Mouse (Mus musculus) lung, embryonic 14.5 days (tissue): ENCODE measurements around the gene Plac8. TPM values are rescaled to one million over a fixed set of nuclear protein-coding genes. Genes with fewer than 3 reads are reported as not detected.

Source experiments
- ATAC-seq: fragments of 200-750 bp; cut with Nextera tagmentation; 2 replicates; pipeline ENCODE4 v1.8.0; 2017; ENCODE audit warnings: mild to moderate bottlenecking, moderate TSS enrichment, moderate library complexity; ENCODE audit not compliant: insufficient read depth
- DNase-seq: peaks from one replicate; pipeline ENCODE4 v3.0.0-alpha.2; 2015
- H3K27ac ChIP-seq: fragments of 300-500 bp; sonication (generic); 2 replicates; pipeline ENCODE4 v1.5.1; 2014; ENCODE audit warnings: low read depth, mild to moderate bottlenecking, moderate library complexity
- H3K27me3 ChIP-seq: fragments of 300-500 bp; sonication (generic); 2 replicates; pipeline ENCODE4 v1.6.1; 2014; ENCODE audit warnings: low read length, control low read depth; ENCODE audit not compliant: insufficient read depth
- H3K36me3 ChIP-seq: fragments of 300-500 bp; sonication (generic); 2 replicates; pipeline ENCODE4 v1.6.1; 2014; ENCODE audit warnings: control low read depth; ENCODE audit not compliant: insufficient read depth
- H3K4me1 ChIP-seq: fragments of 300-500 bp; sonication (generic); 2 replicates; pipeline ENCODE4 v1.6.1; 2014; ENCODE audit warnings: antibody characterized with exemption, control low read depth; ENCODE audit not compliant: insufficient read depth
- H3K4me2 ChIP-seq: fragments of 300-500 bp; sonication (generic); 2 replicates; pipeline ENCODE4 v1.6.1; 2014; ENCODE audit warnings: mild to moderate bottlenecking
- H3K4me3 ChIP-seq: fragments of 300-500 bp; sonication (generic); 2 replicates; pipeline ENCODE4 v1.5.1; 2014; ENCODE audit warnings: low read depth, low read length
- H3K9ac ChIP-seq: fragments of 300-500 bp; sonication (generic); 2 replicates; pipeline ENCODE4 v1.6.1; 2014
- H3K9me3 ChIP-seq: fragments of 300-500 bp; sonication (generic); 2 replicates; pipeline ENCODE4 v1.6.1; 2016; ENCODE audit warnings: low read depth, low read length, control low read depth
- CTCF ChIP-seq: IDR thresholded peaks from 2 replicates; pipeline ENCODE4 v1.5.1; 2016; ENCODE audit warnings: antibody characterized with exemption, low read depth
- WGBS: fragments of 180-500 bp; shearing (Covaris S2); extraction: QIAGEN DNeasy Blood & Tissue Kit; methylation state at CpG from one replicate; pipeline ENCODE4 v1.1.7; 2014; 5-methylcytosine and 5-hydroxymethylcytosine counted together
- polyA plus RNA-seq: library from polyadenylated mRNA; unstranded; fragments of >200 nt; fragmentation: Nextera tagmentation; extraction: Ambion mirVana; gene quantifications from 2 replicates; pipeline ENCODE4 v1.2.1, GENCODE M21; 2014

Gene Plac8
- polyA plus RNA-seq, 1 experiment from 2014 or later, result 11.5 TPM

DNA sequence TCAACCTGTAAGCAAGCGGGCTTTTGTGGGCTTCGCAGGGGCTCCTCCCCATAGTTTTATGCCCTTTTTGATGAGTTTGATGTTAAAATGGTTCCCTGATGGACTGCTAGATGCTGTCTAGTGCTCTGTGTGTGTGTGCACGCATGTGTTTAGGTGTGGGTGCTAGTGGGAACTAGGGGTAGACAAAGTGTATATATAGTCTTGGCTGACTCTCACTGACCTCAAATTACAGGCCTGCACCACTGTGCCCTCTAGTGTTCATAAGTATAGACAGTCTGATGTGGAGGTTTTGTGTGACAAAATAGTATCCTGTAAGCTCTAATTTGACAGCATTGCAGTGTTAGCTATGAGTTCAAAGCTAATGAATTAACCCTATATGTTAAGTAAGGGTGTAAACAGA lies 35.4 kb downstream of the Plac8 start:
- no peak for ATAC-seq
- H3K4me1 ChIP-seq, result no peaks in the 10 kb centered on the region
- no peak overlapping the region for H3K9ac ChIP-seq
- H3K4me2 ChIP-seq, result no peak overlapping the region
- TF ChIP-seq CTCF, result peak; percentile 73
- no peaks in the 10 kb centered on the region for H3K9me3 ChIP-seq
- H3K4me3 ChIP-seq, result no peak overlapping the region
- H3K36me3 ChIP-seq, result peaks cover 71% of the 10 kb centered on the region
- DNase-seq, result peak; percentile 71
- H3K27me3 ChIP-seq, result no peaks in the 10 kb centered on the region
- H3K27ac ChIP-seq, result no peak overlapping the region
- 80% methylated on average over 3 of the region's 3 CpGs for WGBS

DNA sequence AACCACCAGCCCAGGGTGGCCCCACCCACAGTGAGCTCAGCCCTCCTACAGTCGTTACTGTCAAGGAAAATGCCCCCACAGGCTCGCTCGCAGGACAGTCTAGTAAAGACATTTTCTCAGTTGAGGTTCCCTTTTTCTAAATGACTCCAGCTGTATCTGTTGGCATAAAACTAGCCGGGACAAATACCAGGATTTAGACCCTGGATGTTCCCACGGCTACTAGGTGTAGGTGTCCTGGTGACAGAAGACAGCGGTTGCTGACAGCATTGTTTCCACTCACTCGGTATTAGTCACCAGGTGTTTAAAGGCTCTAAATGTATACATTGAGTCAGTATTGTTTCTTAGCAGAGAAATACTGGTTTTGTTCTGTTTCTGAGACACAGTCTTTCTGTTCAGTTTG lies 36.2 kb downstream of the Plac8 start:
- Histone ChIP-seq H3K4me1 (no peaks in the 10 kb centered on the region), H3K9me3 (no peaks in the 10 kb centered on the region), H3K36me3 (peaks cover 71% of the 10 kb centered on the region), H3K9ac (no peak overlapping the region), H3K27ac (no peak overlapping the region), H3K4me2 (no peak overlapping the region), H3K27me3 (no peaks in the 10 kb centered on the region), H3K4me3 (no peak overlapping the region)
- 70% methylated on average over 7 of the region's 7 CpGs for WGBS
- ATAC-seq, result no peak
- TF ChIP-seq CTCF, result no peak
- DNase-seq, result no peak

DNA sequence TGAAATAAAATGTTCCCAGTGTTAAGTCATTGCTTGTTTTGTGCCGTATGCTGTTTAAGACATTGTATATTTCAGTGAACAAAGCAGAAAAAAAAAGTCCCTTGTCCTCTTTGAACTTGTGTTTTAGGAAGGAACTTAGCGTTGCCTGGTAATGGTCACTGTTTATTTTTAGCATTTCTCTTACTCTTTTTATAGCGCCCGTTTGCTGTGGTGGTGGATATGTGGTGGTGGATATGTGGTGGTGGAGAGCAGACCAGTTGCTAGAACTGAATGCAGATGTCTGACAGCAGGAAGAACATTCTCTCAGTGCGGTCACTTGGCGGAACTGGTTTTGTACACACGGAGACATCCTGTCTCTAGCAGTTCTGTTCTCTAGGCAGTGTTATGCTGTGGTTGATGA lies 45.9 kb downstream of the Plac8 start:
- H3K9me3 ChIP-seq, result no peaks in the 10 kb centered on the region
- peak; percentile 57 for DNase-seq
- 59% methylated on average over 7 of the region's 7 CpGs for WGBS
- no peak overlapping the region for H3K4me2 ChIP-seq
- H3K36me3 ChIP-seq, result peaks cover 47% of the 10 kb centered on the region
- no peak overlapping the region for H3K4me3 ChIP-seq
- no peaks in the 10 kb centered on the region for H3K27me3 ChIP-seq
- no peaks in the 10 kb centered on the region for H3K4me1 ChIP-seq
- TF ChIP-seq CTCF, result no peak
- H3K27ac ChIP-seq, result no peak overlapping the region
- ATAC-seq, result peak; percentile 63; the same call in 1 of the 2 replicates
- no peak overlapping the region for H3K9ac ChIP-seq

DNA sequence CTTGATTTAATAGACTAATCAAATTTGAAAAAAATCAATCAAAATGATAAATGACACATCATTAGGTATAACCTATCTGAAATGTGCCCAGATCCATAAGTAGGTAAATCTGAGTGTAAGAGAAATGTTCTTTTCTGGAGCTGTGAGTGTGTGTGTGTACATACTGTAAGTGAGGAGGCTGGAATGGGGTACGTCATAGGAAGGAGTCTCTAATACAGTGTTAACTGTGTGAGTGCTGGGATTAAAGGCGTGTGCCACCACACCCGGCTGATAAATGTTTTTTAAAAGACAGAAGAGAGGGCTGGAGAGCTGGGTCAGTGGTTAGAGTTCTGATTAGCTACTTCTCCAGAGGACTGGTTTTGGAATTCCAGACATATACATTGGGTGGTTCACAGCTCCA lies 46.4 kb downstream of the Plac8 start:
- no peaks in the 10 kb centered on the region for H3K27me3 ChIP-seq
- TF ChIP-seq CTCF, result no peak
- 0 out of 2 replicates have a peak overlapping the region, but pooled peaks have one; percentile 10 for H3K4me2 ChIP-seq
- peak overlapping the region; percentile 12; the same call in 1 of the 2 replicates for H3K27ac ChIP-seq
- peak; percentile 60; the same call in 1 of the 2 replicates for ATAC-seq
- no peak for DNase-seq
- H3K9me3 ChIP-seq, result no peaks in the 10 kb centered on the region
- peaks cover 42% of the 10 kb centered on the region for H3K36me3 ChIP-seq
- H3K4me1 ChIP-seq, result no peaks in the 10 kb centered on the region
- no peak overlapping the region for H3K4me3 ChIP-seq
- H3K9ac ChIP-seq, result no peak overlapping the region
- 63% methylated on average over 3 of the region's 3 CpGs for WGBS

DNA sequence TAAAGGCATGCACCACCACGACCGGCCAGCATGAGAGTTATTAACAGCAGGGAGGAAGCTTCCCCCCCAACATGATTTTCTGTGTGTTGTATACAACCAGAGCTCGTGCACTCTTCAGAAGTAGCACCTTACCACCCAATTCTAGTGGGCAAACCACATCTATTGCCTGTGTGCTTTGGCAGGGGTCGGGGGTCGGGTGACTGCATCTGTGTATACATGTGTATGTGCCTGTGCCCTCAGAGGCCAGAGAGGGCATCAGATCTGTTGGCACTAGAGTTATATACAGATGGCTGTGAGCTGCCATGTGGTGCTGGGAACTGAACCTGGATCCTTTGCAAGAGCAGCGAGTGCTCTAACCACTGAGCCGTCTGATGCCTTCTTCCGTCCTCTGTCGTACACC lies 47.1 kb downstream of the Plac8 start:
- no peaks in the 10 kb centered on the region for H3K27me3 ChIP-seq
- TF ChIP-seq CTCF, result no peak
- WGBS, result 86% methylated on average over 9 of the region's 9 CpGs
- no peak for ATAC-seq
- no peak overlapping the region for H3K27ac ChIP-seq
- H3K9ac ChIP-seq, result no peak overlapping the region
- H3K4me3 ChIP-seq, result no peak overlapping the region
- H3K36me3 ChIP-seq, result peaks cover 35% of the 10 kb centered on the region
- no peaks in the 10 kb centered on the region for H3K9me3 ChIP-seq
- 0 out of 2 replicates have a peak, but pooled peaks cover 1% of the 10 kb centered on the region for H3K4me1 ChIP-seq
- no peak overlapping the region for H3K4me2 ChIP-seq
- DNase-seq, result no peak

DNA sequence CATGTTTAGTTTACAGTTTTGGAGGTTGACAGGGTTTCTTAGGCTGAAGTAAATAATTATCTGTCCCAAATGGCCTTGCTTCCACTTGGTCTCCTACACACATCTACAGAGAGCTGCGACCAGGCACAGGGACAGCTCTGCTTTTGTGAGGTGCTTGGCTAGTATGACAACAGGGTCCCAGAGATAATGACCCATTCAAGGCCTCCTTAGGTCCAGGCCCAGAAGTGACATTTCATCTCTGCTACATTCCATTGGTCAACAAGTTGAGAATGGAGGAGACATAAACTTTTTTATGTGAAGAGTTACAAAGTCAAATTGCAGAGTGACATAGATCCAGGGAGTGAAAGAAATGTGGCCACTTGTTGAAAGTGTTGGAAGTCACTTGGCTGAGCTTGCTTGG lies 48.7 kb downstream of the Plac8 start:
- H3K4me1 ChIP-seq, result peaks cover 8% of the 10 kb centered on the region; the same call in 1 of the 2 replicates
- peaks cover 22% of the 10 kb centered on the region; the same call in 1 of the 2 replicates for H3K36me3 ChIP-seq
- ATAC-seq, result no peak
- no peaks in the 10 kb centered on the region for H3K9me3 ChIP-seq
- H3K27ac ChIP-seq, result no peak overlapping the region
- DNase-seq, result no peak
- WGBS, result 86% methylated on average over 1 of the region's 1 CpGs
- H3K27me3 ChIP-seq, result no peaks in the 10 kb centered on the region
- TF ChIP-seq CTCF, result no peak
- no peak overlapping the region for H3K4me3 ChIP-seq
- no peak overlapping the region for H3K4me2 ChIP-seq
- no peak overlapping the region for H3K9ac ChIP-seq

DNA sequence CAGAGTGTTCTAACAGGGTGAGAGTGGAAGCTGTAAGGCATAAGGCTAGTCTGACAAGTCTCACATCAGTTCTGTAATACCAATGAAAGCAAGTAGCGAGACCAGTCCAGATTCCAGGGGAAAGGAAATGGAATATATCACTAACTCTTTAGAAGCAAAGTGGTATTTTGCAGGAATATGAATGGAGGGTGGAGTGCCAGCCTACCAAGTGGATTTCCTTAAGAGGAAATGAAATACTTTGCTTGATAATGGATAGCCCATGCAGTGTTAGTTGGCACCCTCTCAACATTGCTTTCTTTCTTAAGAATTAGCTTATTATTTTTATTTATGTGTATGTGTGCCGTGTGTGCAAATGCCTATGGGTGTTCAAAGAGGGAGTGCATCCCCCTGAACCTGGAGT lies 51.8 kb downstream of the Plac8 start:
- Histone ChIP-seq H3K4me3 (no peak overlapping the region; the same call in 1 of the 2 replicates), H3K9ac (no peak overlapping the region)

More for the DNA sequence above, 51.8 kb downstream of the Plac8 start:
- Histone ChIP-seq H3K27me3 (no peaks in the 10 kb centered on the region), H3K9me3 (no peaks in the 10 kb centered on the region), H3K4me1 (peaks cover 13% of the 10 kb centered on the region), H3K4me2 (peak overlapping the region; percentile 89), H3K36me3 (peaks cover 18% of the 10 kb centered on the region; the same call in 1 of the 2 replicates), H3K27ac (no peak overlapping the region)
- no peak for ATAC-seq
- WGBS, result 84% methylated on average over 2 of the region's 2 CpGs
- TF ChIP-seq CTCF, result no peak
- DNase-seq, result no peak
